Mouse (Mus musculus) B cell, adult 62 days (primary cell): ENCODE data around the gene Ikzf3. TPM values are rescaled to one million over a fixed set of nuclear protein-coding genes. Genes with fewer than 3 reads are reported as not detected.

Source experiments
- total RNA-seq: library from RNA; stranded (reverse); gene quantifications from 4 replicates; pipeline ENCODE4 v1.2.4, GENCODE M21; 2023

Ikzf3 gene
- 582 to 682 TPM (median 633 TPM) in 4 replicates for total RNA-seq

DNA sequence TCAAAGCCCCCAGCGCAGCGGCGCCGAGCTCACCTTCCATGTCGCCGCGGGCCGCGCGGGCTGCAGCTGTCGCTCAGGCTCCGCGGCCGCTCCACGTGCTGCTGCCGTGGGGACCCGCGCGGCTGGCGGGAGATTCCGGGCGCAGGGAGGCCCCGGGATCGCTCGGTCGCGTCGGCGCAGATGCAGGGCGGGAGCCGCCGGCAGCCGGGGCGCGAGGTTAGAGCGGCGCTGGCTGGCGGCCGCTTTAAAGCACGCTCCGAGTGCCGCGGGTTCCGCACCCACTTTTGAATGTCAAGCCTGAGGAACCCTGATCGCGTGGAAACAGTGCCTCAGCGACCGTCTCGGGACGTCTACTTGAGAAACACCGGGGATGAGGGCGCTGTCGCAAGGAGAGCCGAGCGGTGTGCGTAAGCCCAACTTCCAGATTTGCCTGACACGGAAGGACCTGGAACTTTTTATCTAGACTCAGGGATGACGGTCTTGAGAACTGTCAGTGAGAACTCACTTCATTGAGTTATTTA is at the start of gene Ikzf3:
TSS of gene Ikzf3 (minus strand) at position 321 of the 521 bp plus-strand sequence.

GRCm38 (mm10) chr11:98586892-98587563 is 41.2 kb upstream of the Ikzf3 start, which contains the start of gene Ormdl3:
Ormdl3 (minus strand) TSS chr11:98587368.

GRCm38 (mm10) chr11:98550975-98551828 is 5.4 kb upstream of the Ikzf3 start, which contains the start of gene Zpbp2:
Zpbp2 (plus strand) TSS chr11:98551097.

GRCm38 (mm10) chr11:98446213-98446561 is 99.6 kb downstream of the Ikzf3 start, which contains the start of gene Grb7:
Grb7 (plus strand) TSS chr11:98446394.

DNA sequence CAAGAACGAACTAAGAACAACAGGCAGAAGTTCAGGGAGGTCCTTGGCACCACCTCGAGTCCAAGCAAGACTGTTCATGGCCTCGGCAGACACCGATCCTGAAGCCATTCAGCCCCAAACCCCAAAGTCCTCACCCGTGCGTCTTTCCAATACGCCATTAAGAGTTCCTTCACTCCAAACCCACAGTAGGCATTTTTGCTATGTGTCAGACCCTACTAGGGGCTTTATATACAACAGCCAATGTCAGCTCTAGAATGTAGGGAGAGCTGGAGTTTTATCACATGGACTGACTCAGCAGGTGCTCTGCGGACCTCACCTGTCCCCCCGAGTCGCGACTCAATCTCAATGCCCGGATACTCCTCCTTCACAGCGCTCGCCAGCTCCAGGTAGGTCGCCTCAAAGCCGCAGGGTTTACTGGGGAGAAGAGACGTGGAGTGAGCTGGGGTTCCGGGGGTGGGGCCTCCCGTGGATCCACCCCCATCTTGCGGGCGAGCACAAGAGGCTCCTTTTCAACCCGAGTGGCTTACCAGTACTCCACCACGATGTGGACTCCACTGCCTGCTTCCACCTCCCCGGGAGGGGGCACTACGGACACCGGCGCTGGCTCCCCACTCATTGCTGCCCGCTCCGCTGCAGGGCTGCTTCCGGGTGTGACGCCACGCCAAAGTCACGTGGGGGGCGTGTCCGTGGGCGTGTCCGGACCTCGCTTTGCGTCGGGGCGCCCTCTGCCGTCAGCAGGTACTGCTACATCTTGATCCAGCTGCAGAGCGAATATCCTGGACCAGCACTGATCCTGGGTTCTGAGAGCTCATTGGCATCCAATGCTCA is 107.3 kb downstream of the Ikzf3 start, which contains the start of gene Mien1:
TSS of gene Mien1 (minus strand) at position 661 of the 828 bp plus-strand sequence.

Other genes starting within 250 kb of the Ikzf3 start
- 0.22 to 0.60 TPM (median 0.55 TPM) in 3 of 4 replicates, not detected in the other for gene Neurod2, start 216.4 kb downstream of the Ikzf3 start, total RNA-seq
- gene Ppp1r1b, start 197.6 kb downstream of the Ikzf3 start, total RNA-seq = not detected in 4 replicates
- 35.4 to 41.5 TPM (median 37.8 TPM) in 4 replicates for gene Stard3, start 187.7 kb downstream of the Ikzf3 start, total RNA-seq
- not detected in 4 replicates for gene Tcap, start 162.2 kb downstream of the Ikzf3 start, total RNA-seq
- not detected in 4 replicates for gene Pnmt, start 159.6 kb downstream of the Ikzf3 start, total RNA-seq
- gene Pgap3, start 145.5 kb downstream of the Ikzf3 start, total RNA-seq = 6.0 to 10.0 TPM (median 8.3 TPM) in 4 replicates
- 0.17 to 0.64 TPM in 2 of 4 replicates, not detected in the others for gene Erbb2, start 133.6 kb downstream of the Ikzf3 start, total RNA-seq
- 46.7 to 54.3 TPM (median 50.1 TPM) in 4 replicates for gene Mien1, start 107.0 kb downstream of the Ikzf3 start, total RNA-seq
- 0.91 to 1.2 TPM (median 0.96 TPM) in 4 replicates for gene Grb7, start 99.6 kb downstream of the Ikzf3 start, total RNA-seq
- 4.6 to 9.1 TPM (median 5.9 TPM) in 4 replicates for gene Zpbp2, start 5.1 kb upstream of the Ikzf3 start, total RNA-seq
- gene Ormdl3, start 41.3 kb upstream of the Ikzf3 start, total RNA-seq = 16.0 to 19.1 TPM (median 17.6 TPM) in 4 replicates
- not detected in 4 replicates for gene Lrrc3c, start 52.3 kb upstream of the Ikzf3 start, total RNA-seq
- gene Gm12355, start 79.6 kb upstream of the Ikzf3 start, total RNA-seq = 29.4 to 36.1 TPM (median 32.5 TPM) in 4 replicates
- 0.37 TPM in 1 of 4 replicates, not detected in the others for gene Gsdma3, start 80.3 kb upstream of the Ikzf3 start, total RNA-seq
- not detected in 4 replicates for gene Gsdma2, start 100.7 kb upstream of the Ikzf3 start, total RNA-seq
- not detected in 4 replicates for gene Gsdma, start 118.3 kb upstream of the Ikzf3 start, total RNA-seq
- 70.0 to 78.6 TPM (median 73.2 TPM) in 4 replicates for gene Psmd3, start 136.5 kb upstream of the Ikzf3 start, total RNA-seq
- not detected in 4 replicates for gene Csf3, start 155.2 kb upstream of the Ikzf3 start, total RNA-seq
- 86.9 to 95.7 TPM (median 92.9 TPM) in 4 replicates for gene Med24, start 183.4 kb upstream of the Ikzf3 start, total RNA-seq
- 8.0 to 11.4 TPM (median 10.3 TPM) in 4 replicates for gene Thra, start 194.6 kb upstream of the Ikzf3 start, total RNA-seq
- 2.0 to 2.5 TPM (median 2.4 TPM) in 4 replicates for gene Nr1d1, start 229.3 kb upstream of the Ikzf3 start, total RNA-seq
- gene Msl1, start 249.5 kb upstream of the Ikzf3 start, total RNA-seq = 124 to 138 TPM (median 127 TPM) in 4 replicates